Mouse (Mus musculus) embryonic fibroblast, embryonic 13.5 days (primary cell): ENCODE data around the gene Krtap16-1. TPM values are rescaled to one million over a fixed set of nuclear protein-coding genes. Genes with fewer than 3 reads are reported as not detected.

Experiments
- H3K27ac ChIP-seq: 2 replicates; pipeline ENCODE4 v1.5.1; 2012; ENCODE audit warnings: low read length, control low read depth, inconsistent platforms; ENCODE audit not compliant: insufficient read depth
- H3K4me1 ChIP-seq: 2 replicates; pipeline ENCODE4 v1.6.1; 2011; ENCODE audit warnings: low read length; ENCODE audit not compliant: control insufficient read depth, insufficient read depth
- H3K4me3 ChIP-seq: 2 replicates; pipeline ENCODE4 v1.5.1; 2011; ENCODE audit warnings: mild to moderate bottlenecking, control low read depth, low read length; ENCODE audit not compliant: insufficient read depth
- CTCF ChIP-seq: IDR thresholded peaks from 2 replicates; pipeline ENCODE4 v1.5.1; 2011; ENCODE audit warnings: mild to moderate bottlenecking, control low read depth, low read length, moderate library complexity, borderline replicate concordance; ENCODE audit not compliant: insufficient read depth
- POLR2A ChIP-seq: IDR thresholded peaks from 2 replicates; pipeline ENCODE4 v1.6.1; 2011; ENCODE audit warnings: low read depth, mild to moderate bottlenecking, control low read depth, low read length, moderate library complexity
- polyA plus RNA-seq: library from polyadenylated mRNA; stranded (reverse); fragments of >200 nt; gene quantifications from 2 replicates; pipeline ENCODE4 v1.2.4, GENCODE M21; 2011; ENCODE audit warnings: low read depth; ENCODE audit not compliant: missing spikeins, insufficient read length

Krtap16-1 gene
- polyA plus RNA-seq, 1 experiment: not detected

GRCm38 (mm10) chr11:99978953-99979352 is 7.4 kb downstream of the Krtap16-1 start, which contains the start of gene Krtap29-1:
Gene Krtap29-1, minus strand, starts transcription at chr11:99979053.
- no peak within 1 kb of the TSS for H3K27ac ChIP-seq
- no peaks in the 10 kb centered on the region for H3K4me1 ChIP-seq
- H3K4me3 ChIP-seq: no peak within 1 kb of the TSS
- TF ChIP-seq POLR2A (no peak), CTCF (no peak)

- no peak for TF ChIP-seq CTCF
- TF ChIP-seq POLR2A: no peak
- no peak overlapping the region for H3K27ac ChIP-seq
- H3K4me3 ChIP-seq: no peak overlapping the region
- H3K4me1 ChIP-seq: no peaks in the 10 kb centered on the region
Observed at GRCm38 (mm10) chr11:99965961-99966360, 20.4 kb downstream of the Krtap16-1 start.

- no peaks in the 10 kb centered on the region for H3K4me1 ChIP-seq
- no peak overlapping the region for H3K4me3 ChIP-seq
- TF ChIP-seq CTCF: no peak
- H3K27ac ChIP-seq: no peak overlapping the region
Observed at GRCm38 (mm10) chr11:99964213-99964612, 22.2 kb downstream of the Krtap16-1 start.

DNA sequence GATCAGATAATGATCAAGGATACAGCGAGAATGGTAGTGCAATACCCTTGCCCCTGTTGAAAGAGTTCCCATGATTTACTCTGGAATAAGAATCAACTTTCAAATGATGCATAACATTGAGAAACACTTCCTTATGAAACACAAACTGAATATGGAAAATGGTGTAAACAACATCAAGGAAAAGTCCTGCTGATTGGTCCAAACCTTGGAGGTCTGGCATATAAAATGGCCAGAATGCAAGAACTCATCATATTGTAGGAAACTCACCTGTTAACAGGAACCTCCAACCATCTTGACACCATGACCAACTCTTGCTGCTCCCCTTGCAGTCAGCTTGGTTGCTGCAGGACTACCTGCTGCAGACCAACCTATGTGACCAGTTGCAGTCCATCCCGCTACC is 38.2 kb downstream of the Krtap16-1 start, which contains the start of gene Krtap9-5:
Gene Krtap9-5 (plus strand): TSS at position 301 of the 400 bp plus-strand sequence.
- Histone ChIP-seq H3K27ac (no peak within 1 kb of the TSS), H3K4me3 (no peak within 1 kb of the TSS), H3K4me1 (no peaks in the 10 kb centered on the region)
- TF ChIP-seq POLR2A (no peak), CTCF (no peak)

- TF ChIP-seq CTCF: no peak
- no peak for TF ChIP-seq POLR2A
- no peaks in the 10 kb centered on the region for H3K4me1 ChIP-seq
Observed at GRCm38 (mm10) chr11:99937751-99938264, 48.6 kb downstream of the Krtap16-1 start.

DNA sequence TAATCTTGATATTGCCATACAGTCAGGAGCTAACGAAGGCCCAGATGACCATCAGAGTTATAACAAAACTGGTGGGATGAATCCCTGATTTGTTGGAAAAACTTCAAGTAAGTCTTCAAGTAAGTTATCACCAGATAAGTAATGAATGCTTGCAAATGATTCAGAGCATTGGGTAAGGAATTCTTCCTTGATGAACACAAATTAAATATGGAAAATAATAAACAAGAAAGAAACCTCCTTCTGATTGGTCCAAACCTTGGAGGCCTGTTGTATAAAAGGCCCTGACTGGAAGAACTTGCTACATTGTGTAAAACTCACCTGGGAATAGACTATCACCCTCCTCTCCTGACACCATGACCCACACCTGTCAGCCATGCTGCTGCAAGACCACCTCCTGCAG is 50.4 kb downstream of the Krtap16-1 start, which contains the start of gene Krtap31-2:
Gene Krtap31-2 (plus strand): TSS at position 301 of the 400 bp plus-strand sequence.
- TF ChIP-seq CTCF: no peak
- TF ChIP-seq POLR2A: no peak
- no peak within 1 kb of the TSS for H3K4me3 ChIP-seq
- no peaks in the 10 kb centered on the region for H3K4me1 ChIP-seq
- H3K27ac ChIP-seq: no peak within 1 kb of the TSS

More at GRCm38 (mm10) chr11:99937751-99938264, 48.6 kb downstream of the Krtap16-1 start:
- H3K4me3 ChIP-seq: no peak overlapping the region
- no peak overlapping the region for H3K27ac ChIP-seq

Other genes with a start within 250 kb of the Krtap16-1 start
- not detected in 2 replicates for gene Gm11595, start 213.7 kb downstream of the Krtap16-1 start, polyA plus RNA-seq
- not detected in 2 replicates for gene Krtap4-8, start 205.9 kb downstream of the Krtap16-1 start, polyA plus RNA-seq
- not detected in 2 replicates for gene Krtap4-9, start 201.4 kb downstream of the Krtap16-1 start, polyA plus RNA-seq
- not detected in 2 replicates for gene Gm11596, start 193.1 kb downstream of the Krtap16-1 start, polyA plus RNA-seq
- gene Gm11569, start 187.7 kb downstream of the Krtap16-1 start, polyA plus RNA-seq: not detected in 2 replicates
- gene Gm11554, start 182.2 kb downstream of the Krtap16-1 start, polyA plus RNA-seq: not detected in 2 replicates
- not detected in 2 replicates for gene Krtap4-13, start 176.7 kb downstream of the Krtap16-1 start, polyA plus RNA-seq
- not detected in 2 replicates for gene Gm11564, start 170.9 kb downstream of the Krtap16-1 start, polyA plus RNA-seq
- gene 2300003K06Rik, start 148.5 kb downstream of the Krtap16-1 start, polyA plus RNA-seq: not detected in 2 replicates
- gene Krtap4-16, start 135.0 kb downstream of the Krtap16-1 start, polyA plus RNA-seq: not detected in 2 replicates
- not detected in 2 replicates for gene Gm11568, start 128.7 kb downstream of the Krtap16-1 start, polyA plus RNA-seq
- not detected in 2 replicates for gene Gm11559, start 122.1 kb downstream of the Krtap16-1 start, polyA plus RNA-seq
- not detected in 2 replicates for gene Krtap9-1, start 113.2 kb downstream of the Krtap16-1 start, polyA plus RNA-seq
- gene Gm11567, start 107.4 kb downstream of the Krtap16-1 start, polyA plus RNA-seq: not detected in 2 replicates
- gene Krtap31-1, start 78.7 kb downstream of the Krtap16-1 start, polyA plus RNA-seq: not detected in 2 replicates
- gene Gm11565, start 71.8 kb downstream of the Krtap16-1 start, polyA plus RNA-seq: not detected in 2 replicates
- gene Krtap31-2, start 50.3 kb downstream of the Krtap16-1 start, polyA plus RNA-seq: not detected in 2 replicates
- not detected in 2 replicates for gene Krtap9-5, start 38.1 kb downstream of the Krtap16-1 start, polyA plus RNA-seq
- gene Krtap29-1, start 7.5 kb downstream of the Krtap16-1 start, polyA plus RNA-seq: not detected in 2 replicates
- not detected in 2 replicates for gene Krtap17-1, start 7.4 kb upstream of the Krtap16-1 start, polyA plus RNA-seq
- not detected in 2 replicates for gene Krt33a, start 29.6 kb upstream of the Krtap16-1 start, polyA plus RNA-seq
- gene Krt33b, start 43.3 kb upstream of the Krtap16-1 start, polyA plus RNA-seq: not detected in 2 replicates
- not detected in 2 replicates for gene Krt34, start 55.0 kb upstream of the Krtap16-1 start, polyA plus RNA-seq
- gene Krt31, start 64.0 kb upstream of the Krtap16-1 start, polyA plus RNA-seq: not detected in 2 replicates
- not detected in 2 replicates for gene Krt32, start 101.6 kb upstream of the Krtap16-1 start, polyA plus RNA-seq
- gene Krt35, start 109.6 kb upstream of the Krtap16-1 start, polyA plus RNA-seq: not detected in 2 replicates
- not detected in 2 replicates for gene Krt36, start 119.0 kb upstream of the Krtap16-1 start, polyA plus RNA-seq
- not detected in 2 replicates for gene Krt13, start 135.0 kb upstream of the Krtap16-1 start, polyA plus RNA-seq
- not detected in 2 replicates for gene Krt15, start 149.3 kb upstream of the Krtap16-1 start, polyA plus RNA-seq
- gene Krt19, start 162.1 kb upstream of the Krtap16-1 start, polyA plus RNA-seq: 4.7 and 10.8 TPM in 2 replicates
- not detected in 2 replicates for gene Krt9, start 206.6 kb upstream of the Krtap16-1 start, polyA plus RNA-seq
- not detected in 2 replicates for gene Krt14, start 221.0 kb upstream of the Krtap16-1 start, polyA plus RNA-seq